Mouse (Mus musculus): ENCODE results near the gene Syne1.
"Not testable (repeated sequence)": the region's sequence is repeated elsewhere in the genome, so short reads cannot be mapped to it uniquely, and the experiment has no call there.

Syne1 gene

GRCm38 (mm10) chr10:5515330-5515729 is 36.0 kb downstream of the Syne1 start:
- DNase-seq (ENCODE audit: low spot score) = no peak

DNA sequence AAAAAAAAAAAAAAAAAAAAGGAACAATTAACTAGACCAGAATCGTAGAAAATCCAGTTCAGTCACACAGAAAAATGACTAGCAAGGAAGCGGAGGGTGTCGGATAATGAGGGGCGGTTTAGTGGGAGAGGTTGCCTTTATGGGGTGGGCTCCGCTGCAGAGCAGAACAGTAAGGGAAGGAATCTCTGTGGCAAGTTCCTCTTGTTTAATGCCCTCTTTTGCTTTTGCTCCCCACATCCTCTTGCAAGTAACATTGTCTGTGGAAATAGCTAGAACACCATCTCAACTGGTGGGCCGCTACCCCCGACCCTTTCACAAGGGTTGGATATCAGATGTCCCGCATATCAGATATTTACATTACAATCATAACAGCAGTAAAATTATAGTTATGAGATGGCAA is 37.1 kb downstream of the Syne1 start:
- no peak for DNase-seq (ENCODE audit: low spot score)

- DNase-seq (ENCODE audit: low spot score) = no peak
Measured at GRCm38 (mm10) chr10:5512285-5512684, 39.0 kb downstream of the Syne1 start.

- DNase-seq (ENCODE audit: low spot score) = no peak
Measured at GRCm38 (mm10) chr10:5511403-5511802, 39.9 kb downstream of the Syne1 start.

- no peak for DNase-seq (ENCODE audit: low spot score)
Measured at GRCm38 (mm10) chr10:5507478-5507877, 43.8 kb downstream of the Syne1 start.

DNA sequence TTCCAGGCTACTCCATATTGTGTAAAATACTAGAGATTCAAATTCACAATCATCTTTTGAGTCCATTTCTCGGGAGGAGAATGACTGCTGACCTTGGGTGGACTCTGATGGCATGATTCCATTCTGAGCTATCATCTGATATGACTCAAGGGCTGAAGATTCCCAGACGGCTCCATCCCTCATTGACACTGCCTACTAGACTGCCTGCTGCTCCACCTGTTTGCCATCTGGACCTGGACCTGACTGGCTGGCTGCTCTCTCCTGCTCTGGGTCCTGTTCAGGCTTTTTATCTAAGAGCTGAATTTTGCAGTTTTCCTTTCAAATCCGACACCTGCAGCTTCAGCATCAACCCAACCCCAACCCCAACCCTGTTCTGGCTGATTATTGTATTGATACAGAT is 46.5 kb downstream of the Syne1 start:
- DNase-seq (ENCODE audit: low spot score) = no peak

DNA sequence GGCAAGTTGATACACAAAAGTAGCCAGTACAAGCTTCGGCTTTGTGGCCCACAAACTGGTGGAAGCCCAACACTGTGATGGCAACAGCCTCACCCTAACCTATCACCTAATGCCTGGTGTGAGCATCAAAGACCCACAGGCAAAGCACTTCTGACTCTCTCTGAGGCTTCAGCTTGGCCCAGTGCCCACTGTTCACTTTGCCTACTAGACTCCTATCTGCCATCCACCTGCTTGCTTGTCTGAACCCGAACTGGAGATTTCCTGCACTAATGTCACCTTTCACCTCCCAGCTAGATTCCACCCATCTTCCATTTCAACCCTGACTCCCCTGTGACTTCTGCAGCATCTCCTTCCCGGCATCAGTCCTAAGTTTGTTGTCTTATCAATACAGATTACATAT is 47.4 kb downstream of the Syne1 start:
- DNase-seq (ENCODE audit: low spot score) = no peak

- DNase-seq (ENCODE audit: low spot score) = not testable (repeated sequence)
Measured at GRCm38 (mm10) chr10:5499684-5500369, 51.5 kb downstream of the Syne1 start.

- DNase-seq (ENCODE audit: low spot score) = no peak
Measured at GRCm38 (mm10) chr10:5497859-5498258, 53.4 kb downstream of the Syne1 start.

DNA sequence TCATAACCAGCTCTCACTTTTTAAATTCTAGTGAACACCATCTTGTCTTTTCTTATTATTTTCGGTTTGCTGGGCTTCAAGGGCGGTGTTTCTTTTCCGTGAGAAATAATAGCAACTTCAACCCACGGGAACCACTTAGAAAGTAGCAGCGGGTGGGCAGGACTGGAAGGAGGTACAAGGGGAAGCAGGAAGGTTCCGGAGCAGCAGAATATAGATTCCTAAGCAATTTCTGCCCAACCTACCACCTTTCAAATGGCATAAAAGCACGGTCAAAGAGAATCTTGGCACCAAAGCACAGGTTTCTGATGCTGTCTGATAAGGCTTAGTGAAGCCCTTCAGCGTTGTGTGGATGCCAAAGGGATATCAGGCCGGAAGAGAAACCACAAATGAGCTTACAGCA is 60.2 kb downstream of the Syne1 start:
- DNase-seq (ENCODE audit: low spot score) = no peak

GRCm38 (mm10) chr10:5490029-5490428 is 61.3 kb downstream of the Syne1 start:
- DNase-seq (ENCODE audit: low spot score) = no peak

DNA sequence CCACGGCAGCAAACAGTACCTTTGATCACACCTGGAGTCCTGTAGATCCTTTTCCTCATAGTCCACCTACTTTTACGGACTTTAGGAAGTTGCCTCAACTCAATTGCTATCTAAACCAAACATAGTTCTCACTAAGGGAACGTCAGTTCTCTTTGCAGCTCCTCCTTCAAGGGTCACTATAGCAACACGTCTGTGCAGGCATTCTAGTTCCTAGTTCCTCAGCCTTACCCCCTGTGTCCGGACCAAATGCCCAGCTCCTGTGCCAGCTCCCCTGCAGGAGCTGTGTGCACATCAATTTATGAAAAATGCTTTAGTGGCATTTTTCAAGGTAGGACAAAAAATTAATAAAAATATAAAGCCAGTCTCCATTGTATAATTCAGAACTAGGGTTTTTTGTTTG is 63.2 kb downstream of the Syne1 start:
- no peak for DNase-seq (ENCODE audit: low spot score)

GRCm38 (mm10) chr10:5480552-5481550 is 70.4 kb downstream of the Syne1 start:
- DNase-seq (ENCODE audit: low spot score) = no peak

- peak; percentile 9 for DNase-seq (ENCODE audit: low spot score)
Measured at GRCm38 (mm10) chr10:5480097-5480496, 71.2 kb downstream of the Syne1 start.

DNA sequence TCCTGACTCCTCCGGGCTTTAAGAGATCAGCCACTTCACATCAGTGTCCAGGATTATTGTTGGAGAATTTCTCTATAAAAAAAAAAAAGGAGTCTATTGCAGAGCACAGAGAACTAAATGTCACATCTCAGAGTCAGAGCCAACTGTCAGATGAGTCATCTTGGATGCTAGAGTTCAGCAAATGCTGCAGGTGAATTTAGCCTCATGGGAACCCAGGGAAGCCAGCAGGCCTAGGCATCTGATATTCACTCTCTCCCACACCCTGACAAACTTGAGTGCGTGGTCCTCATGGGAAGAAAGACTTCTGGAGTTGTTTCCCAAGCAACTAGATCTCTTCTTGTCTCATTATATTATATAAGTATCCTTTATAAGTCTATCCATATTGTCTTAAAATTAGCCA is 82.6 kb downstream of the Syne1 start:
- no peak for DNase-seq (ENCODE audit: low spot score)

DNA sequence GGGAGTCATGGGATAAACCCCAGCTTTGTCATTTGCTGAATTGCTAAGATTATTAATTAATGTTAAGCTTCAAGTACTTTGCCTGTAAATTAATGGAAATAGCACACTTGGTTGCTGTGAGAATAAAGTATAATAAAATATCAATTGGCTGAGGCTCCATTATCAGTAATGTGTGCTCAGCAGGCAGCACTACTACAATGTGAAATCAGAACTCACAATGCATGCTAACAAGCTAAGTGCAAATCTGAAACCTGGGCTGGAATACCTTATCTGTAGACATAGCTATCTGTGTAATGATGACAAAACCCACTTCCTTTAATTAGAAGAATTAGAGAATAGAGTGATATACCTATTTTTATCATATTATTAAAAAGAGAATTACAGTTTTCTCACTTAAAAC is 97.5 kb downstream of the Syne1 start:
- no peak for DNase-seq (ENCODE audit: low spot score)

DNA sequence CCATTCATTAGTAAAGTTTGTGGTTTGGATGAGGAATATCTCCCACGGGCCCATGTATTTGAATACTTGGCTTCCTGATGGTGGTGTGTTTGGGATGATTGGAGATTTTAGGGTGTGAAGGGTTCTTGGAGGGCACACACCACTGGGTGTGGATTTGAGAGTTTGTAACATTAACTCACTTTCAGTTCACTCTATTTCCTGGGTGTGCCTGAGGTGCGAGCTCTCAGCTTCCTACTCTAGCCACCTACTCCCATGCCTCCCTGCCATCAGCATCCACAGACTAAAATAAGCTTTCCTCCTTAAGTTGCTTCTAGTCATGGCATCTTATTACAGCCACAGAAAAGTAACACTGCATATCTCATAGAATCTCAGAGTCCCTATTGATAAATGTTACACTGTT is 101.3 kb downstream of the Syne1 start:
- no peak for DNase-seq (ENCODE audit: low spot score)

DNA sequence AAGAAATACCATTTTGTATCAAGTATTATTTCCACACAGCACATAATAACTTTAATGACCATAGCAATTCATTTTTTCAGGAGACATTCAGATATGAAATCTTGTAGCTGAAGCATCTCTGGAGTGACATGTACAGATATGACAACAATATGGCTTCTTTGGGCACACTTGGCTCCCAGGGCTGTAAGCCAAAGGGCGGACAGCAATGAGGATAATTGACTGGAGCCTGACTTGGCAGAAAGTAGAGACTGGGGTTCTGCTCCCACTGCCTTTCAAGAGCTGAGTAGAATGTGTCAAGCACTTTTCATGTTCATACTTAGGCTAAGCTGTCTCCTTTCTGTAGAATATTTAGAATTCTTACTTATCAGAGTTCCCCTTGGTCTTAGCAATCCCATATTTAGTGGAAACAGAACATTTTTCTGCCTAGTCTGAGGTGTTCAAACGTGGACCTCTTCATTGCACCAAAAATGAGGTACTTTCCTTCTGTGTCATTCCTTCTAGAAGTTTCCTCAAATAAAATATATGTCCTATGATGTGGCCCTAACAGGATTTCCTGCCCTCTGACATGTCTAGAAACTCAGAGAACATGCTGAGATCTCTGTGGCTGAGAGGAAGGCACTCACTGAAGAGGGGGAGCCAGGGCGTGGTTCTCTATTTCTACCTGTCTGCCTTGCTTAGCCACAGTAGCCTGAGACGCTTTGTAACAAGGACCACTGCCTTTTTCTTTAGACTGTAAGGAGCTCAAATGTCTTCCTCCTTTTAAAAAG is 103.1 kb downstream of the Syne1 start:
- no peak for DNase-seq (ENCODE audit: low spot score)

DNA sequence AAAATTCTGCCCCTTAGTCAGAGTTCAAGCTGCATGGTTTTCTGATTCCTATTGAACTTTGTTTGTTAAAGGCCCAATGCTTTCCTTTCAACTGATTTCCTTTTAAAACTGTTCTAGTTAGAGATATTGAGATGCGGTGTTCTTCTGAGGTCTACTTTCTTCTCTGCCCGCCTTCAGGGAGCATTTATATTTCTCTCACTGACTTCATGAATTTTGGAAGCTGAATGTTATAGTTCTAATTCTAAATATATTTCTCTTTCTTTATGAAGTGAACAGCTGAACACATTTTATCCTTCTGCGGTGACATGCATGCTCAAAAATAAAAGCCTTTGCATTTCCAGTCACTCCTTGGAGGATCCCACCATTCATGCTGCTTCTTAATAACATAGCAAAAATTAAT is 106.0 kb downstream of the Syne1 start:
- no peak for DNase-seq (ENCODE audit: low spot score)

GRCm38 (mm10) chr10:5443020-5443419 is 108.3 kb downstream of the Syne1 start:
- no peak for DNase-seq (ENCODE audit: low spot score)

DNA sequence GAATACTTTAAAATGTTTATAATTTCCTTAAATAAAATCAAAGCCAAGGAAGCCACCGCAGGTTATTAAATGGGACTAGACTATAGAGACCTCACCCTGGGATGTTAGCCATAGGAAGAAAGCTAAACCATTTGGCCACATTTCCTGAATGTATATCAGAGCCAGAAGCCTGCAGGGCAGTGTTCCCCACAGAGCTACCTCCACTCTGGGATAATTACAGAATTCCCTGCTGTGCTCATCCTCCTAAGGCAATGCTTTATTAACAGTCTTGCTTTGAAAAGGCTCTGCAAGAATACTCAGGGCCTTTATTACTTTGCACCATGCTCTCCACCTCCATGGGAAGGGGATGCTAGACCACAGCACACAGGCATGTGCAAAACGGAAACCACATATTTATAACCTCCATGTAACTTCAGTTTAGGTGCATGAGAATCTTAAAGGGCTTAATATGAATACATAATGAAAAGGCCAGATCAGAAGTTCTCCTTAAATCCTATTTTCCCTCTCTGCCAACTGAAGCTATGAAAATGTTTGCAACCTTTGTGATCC is 111.4 kb downstream of the Syne1 start:
- no peak for DNase-seq (ENCODE audit: low spot score)

- no peak for DNase-seq (ENCODE audit: low spot score)
Measured at GRCm38 (mm10) chr10:5437766-5438165, 113.5 kb downstream of the Syne1 start.
